Mouse (Mus musculus): ENCODE results near the gene Clmn.

GRCm38 (mm10) chr12:104823722-104824121 is 41.2 kb downstream of the Clmn start:
- no peak for TF ChIP-seq CTCF (IDR thresholded peaks at IDR 0.05; ENCODE audit: low read depth, low read length)
- no peak for TF ChIP-seq POLR2A (IDR thresholded peaks at IDR 0.05; ENCODE audit: borderline replicate concordance, low read depth, low read length)
